Mouse (Mus musculus): ENCODE data around the gene Olfr324.

- TF ChIP-seq EP300 (IDR thresholded peaks at IDR 0.05; ENCODE audit: insufficient read depth, low read depth, low read length) (no peak), POLR2A (IDR thresholded peaks at IDR 0.05; ENCODE audit: insufficient read depth, low read length) (no peak), CTCF (IDR thresholded peaks at IDR 0.05; ENCODE audit: low read depth, low read length) (no peak)
Measured at GRCm38 (mm10) chr11:58618369-58618768, 23.5 kb downstream of the Olfr324 start.
